Mouse (Mus musculus) kidney, adult 18-20 months (tissue): ENCODE results near the gene B4galnt1.

Source experiments
- DNase-seq: peaks from one replicate; pipeline ENCODE4 v3.0.0; 2021

The B4galnt1 gene

GRCm38 (mm10) chr10:127171631-127172200 is 6.7 kb downstream of the B4galnt1 start:
- DNase-seq, result no peak

DNA sequence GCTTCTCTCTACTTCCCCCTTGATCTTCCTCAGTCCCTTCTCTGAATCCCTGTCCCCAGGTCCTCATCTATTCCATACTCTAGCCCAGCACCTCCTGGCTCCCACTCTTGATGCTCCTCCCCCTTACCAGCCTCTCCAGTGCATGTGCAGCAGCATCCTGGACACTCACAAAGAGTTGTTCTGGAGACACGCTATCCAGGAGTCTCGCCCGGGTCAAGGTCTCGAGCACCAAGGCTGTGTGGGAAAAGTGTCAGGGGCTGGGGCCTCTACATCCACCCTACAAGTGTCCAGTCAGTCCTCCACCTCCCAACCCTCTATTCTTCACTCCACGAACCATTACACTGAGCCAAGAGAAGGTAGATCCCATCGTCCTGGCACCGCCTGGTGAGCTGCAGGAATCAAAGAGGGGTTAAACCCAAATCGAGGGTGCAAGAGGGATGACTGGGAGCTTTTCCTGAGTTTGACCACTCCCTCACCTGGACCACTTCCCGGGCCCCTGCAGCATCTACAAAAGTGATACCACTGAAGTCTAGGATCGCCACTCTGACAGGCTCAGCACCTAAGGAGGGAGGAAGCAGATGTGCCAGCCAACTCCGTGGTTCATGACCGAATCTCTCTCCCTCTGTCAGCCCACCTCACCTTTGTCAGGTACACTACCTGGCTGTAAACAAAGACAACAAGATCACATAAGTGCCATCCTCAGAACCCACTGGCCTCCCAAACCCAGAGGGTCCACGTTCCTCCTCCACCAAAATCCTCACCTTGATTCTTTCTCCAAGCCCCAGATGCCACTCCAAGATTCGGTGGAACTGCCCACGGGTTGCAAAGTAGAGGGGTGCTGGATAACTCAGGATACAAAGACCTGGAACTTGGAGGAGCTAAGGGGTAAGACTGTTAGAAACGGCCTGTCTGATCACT is 8.4 kb downstream of the B4galnt1 start:
- no peak for DNase-seq

DNA sequence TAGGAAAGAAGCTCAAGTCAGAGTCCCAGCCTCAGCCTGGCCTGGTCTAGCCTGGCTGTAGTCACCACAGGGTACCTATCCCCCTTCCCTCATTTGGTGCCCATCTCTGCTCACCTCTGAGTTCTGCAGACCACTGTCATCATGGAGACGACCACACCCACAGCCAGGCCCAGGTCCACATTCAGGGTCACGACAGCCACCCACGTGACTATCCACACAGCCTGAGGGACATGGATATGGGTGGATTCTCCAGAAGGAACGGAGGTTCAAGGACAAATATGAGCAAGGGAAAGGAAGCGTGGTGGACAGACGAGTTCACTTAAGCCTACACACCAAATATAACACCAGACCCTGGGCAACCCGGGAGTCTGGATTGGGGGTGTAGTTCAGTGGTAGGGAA is 9.1 kb downstream of the B4galnt1 start:
- DNase-seq, result no peak

DNA sequence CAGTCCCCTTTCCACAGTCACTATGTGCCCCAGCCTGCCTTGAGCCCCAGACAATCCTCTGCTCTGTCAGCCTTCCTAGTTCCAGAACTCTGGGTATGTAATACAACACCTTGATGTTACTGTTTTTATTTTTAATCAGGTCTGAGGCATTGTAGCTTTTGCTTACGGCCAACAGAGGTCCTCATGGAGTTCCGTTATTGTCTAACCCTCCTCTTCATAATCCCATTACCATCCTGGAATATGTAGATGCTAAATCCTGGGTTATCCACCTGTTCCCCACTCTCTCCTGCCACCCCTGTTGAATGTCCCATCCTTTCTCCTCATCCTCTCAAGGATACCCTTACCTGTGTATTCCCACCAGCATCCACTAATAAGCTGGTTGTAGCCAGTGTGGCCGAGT is 11.2 kb downstream of the B4galnt1 start:
- no peak for DNase-seq

DNA sequence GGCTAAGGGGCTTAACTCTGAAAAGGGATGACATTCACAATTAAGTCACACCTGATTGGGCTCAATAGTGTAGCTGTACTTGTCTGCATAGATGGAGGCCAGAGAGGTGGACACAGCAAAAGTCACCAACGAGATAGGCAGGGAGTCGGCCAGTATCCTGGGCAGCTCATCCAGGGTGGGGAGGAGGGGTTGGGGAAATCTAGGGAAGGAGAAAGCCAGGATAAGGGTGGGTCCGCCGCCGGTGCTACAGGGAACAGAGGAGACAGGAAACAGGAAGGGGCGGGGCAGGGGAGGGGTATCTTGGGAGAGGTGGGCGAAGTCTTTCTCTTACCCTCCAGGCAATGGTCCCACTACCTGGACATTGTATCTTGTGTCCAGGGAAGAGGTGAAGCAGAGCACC is 11.7 kb downstream of the B4galnt1 start:
- DNase-seq, result no peak

GRCm38 (mm10) chr10:127177235-127177634 is 12.2 kb downstream of the B4galnt1 start:
- no peak for DNase-seq

DNA sequence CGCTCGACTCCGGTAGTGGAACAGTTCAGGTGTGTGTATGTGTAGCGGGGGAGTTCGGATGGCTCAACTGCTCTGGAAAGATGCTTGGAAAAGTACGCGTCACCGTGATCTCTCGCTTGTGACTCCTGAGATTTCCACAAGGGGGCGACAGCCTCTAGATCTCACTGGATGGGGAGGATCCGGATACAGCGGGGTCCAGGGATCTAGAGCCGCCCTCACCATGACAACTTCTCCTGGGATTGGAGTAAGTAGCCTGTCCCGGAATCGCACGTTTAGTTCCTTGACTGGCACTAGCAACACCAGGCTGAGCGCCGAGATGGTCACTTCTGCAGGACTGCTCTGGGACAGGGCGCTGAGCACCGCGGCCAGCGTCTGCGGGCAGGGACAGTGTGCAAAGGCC is 12.7 kb downstream of the B4galnt1 start:
- peak; percentile 79 for DNase-seq

- DNase-seq, result no peak
Measured at GRCm38 (mm10) chr10:127178286-127179027, 13.4 kb downstream of the B4galnt1 start.

DNA sequence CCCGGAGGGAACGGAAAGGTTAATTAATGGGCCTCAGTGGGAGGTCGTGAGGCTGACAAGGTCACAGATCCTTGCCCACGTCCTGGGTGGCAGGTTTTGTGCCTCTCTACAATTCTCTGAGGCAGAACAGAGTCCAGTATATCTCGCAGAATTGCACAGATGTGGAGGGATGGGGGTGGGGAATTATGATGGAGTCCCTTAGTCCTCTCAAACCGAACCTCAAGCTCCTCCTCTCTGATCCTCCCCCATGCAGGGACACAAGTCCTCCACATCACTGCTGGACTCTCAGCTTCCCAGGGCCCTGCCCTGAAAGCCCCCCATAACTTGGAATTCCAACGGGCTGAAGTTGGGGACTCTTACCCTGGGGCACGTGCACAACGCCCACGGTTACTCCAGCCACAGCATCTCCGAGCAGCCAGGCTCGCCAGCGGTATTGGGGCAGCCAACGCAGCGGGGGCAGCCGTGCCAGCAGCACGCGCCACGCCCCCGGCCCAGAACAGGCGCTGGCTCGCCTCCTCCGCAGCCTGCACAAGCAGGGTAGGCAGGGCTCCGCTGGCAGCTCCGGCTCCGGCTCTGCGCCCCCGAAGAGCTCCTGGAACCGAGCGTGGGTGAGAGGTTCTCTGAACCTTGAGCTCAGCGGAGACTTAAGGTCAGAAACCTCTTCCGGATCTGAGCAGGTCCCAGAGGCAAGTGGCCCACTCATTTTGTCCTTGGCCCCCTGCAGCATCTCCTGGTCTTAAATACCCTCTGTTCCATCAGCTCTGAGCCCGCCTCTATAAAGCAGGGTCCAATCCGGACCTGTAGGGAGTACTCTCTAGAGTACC is 15.1 kb downstream of the B4galnt1 start, which contains the start of gene Slc26a10:
Slc26a10 (minus strand) TSS at position 775 of the 824 bp plus-strand sequence.
- no peak for DNase-seq

GRCm38 (mm10) chr10:127180695-127181047 is 15.6 kb downstream of the B4galnt1 start:
- DNase-seq, result no peak

- DNase-seq, result no peak
Measured at GRCm38 (mm10) chr10:127181566-127181965, 16.5 kb downstream of the B4galnt1 start.

DNA sequence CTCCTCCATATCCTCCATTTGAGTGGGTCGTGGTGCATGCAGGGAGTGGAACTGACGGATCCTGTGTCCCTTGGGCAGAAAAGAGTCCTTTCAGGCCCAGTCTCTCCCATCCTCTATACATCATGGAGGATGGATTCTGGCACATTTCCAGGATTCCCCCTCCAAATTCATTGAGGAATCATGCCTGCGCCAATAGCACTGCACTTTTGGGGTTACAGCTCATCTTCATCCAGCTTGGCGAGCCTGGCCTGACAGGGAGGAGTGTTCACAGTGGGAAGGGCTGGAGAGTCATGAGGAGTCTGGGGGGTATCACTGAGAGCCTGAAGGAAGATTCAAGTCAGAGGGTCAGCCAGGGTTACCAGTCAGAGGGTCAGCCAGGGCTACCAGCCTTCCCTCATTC is 17.6 kb downstream of the B4galnt1 start:
- DNase-seq, result no peak

GRCm38 (mm10) chr10:127183759-127184158 is 18.7 kb downstream of the B4galnt1 start:
- no peak for DNase-seq

DNA sequence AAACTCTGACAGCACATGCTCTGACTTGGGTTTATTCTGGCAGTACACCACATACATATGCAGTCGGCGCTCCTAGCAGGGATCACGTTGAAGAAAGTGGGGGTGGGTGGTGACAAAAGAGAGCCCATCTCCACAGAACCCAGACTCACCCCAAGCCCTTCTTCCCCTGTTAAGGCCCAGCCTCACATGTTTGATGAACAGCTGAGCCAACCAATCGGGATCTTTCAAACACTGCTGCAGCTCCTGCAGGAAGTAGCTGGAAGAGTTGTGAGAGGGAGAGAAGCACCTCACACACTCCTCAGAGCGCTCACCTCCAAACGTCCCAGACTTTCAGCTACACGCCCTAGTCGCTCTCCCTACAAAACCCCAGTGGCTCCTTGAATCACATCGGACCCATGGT is 20.1 kb downstream of the B4galnt1 start:
- no peak for DNase-seq

DNA sequence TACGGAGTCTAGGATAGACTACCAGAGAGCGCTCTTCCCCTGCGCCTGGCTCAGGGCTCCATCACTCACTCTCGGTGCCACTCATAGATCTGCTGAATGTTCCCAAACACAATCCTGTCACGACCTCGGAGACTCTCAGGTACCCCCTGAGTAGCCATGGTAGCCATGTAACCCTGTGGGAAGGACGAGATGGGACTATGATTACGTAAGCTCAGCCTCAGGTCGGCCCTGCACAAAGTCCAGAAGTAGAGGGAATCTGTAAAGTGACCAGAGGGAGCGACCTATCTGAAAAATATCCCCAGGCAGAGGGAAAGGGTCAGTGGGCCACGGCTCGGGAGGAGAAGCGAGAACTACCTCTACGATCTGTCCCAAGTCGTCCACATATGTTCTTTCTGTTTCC is 20.5 kb downstream of the B4galnt1 start:
- DNase-seq, result no peak

DNA sequence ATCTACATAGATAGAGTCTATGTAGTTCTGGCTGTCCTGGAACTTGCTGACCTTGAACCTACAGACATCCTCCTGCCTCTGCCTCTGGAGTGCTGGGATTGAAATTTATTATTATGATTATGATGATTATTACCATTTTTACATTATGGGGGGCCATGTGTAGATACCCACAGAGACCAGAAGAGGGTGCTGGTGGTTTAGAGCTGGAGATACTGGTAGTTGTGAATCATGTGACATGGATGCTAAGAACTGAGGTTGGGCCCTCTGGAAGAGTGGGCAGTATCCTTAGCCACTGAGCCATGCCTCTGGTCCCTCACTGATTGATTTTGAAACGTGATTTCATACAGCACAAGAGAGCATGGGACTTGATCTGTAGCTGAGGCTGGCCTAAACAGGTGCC is 21.4 kb downstream of the B4galnt1 start:
- no peak for DNase-seq

- DNase-seq, result no peak
Measured at GRCm38 (mm10) chr10:127187371-127188078, 22.5 kb downstream of the B4galnt1 start.

DNA sequence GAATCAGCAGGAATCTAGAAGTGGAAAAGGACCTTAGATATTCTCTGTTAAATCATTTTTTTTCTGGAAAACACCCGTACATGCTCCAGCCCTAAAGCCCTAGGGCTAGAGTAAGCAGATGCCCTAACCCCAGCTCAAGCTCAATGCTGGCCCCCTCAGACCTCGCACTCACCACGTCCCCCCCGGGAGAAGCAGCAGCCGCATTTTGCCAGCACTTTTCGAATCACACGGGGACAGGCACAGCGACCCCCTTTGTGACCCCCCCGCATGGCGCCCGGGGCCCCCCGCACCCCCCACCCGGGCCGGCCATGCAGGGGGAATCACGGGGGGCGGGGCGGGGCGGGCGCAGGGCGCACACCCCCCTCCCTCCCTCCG is 23.0 kb downstream of the B4galnt1 start:
- no peak for DNase-seq

GRCm38 (mm10) chr10:127188465-127189115 is 23.6 kb downstream of the B4galnt1 start:
- peak; percentile 56 for DNase-seq

GRCm38 (mm10) chr10:127189116-127189650 is 24.2 kb downstream of the B4galnt1 start:
- peak; percentile 38 for DNase-seq

DNA sequence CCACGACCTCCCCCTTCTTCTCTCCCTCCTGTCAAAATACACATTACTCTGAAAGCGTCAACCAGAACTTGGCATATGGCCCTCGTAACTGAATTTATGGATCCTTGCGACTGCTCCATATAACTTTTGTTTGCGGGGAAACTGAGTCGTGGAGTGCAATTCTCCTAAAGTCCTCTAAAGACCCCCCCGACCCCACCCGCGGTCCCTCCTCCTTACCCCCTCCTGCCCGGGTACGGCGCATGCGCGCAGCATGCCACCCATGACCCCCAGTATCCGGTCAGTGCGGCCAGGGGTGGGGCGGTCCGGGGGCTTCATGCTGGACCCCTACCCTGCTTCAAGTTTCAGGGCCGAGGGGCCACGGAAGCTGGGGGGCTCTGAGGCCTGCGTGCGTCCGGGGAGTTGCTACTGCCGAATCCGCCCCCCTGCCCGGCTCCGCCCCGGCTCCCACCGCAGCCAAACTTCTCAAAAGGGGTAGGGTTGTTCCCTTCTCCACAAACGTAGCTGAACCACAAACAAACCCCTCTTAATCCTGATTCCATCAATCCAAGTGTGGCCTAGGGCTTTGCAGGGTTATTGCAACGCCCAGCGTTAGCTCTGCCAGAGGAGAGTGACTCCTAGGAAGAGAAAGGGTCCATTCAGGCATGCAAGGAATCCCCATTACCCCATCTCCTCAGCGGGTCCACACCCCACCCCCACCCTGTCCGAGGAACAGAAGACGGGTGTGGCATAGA is 24.8 kb downstream of the B4galnt1 start, which contains the start of gene Arhgef25:
Arhgef25 (minus strand) TSS at position 433 of the 731 bp plus-strand sequence.
- DNase-seq, result peak; percentile 35
